Mouse (Mus musculus) ES-Bruce4 (cell line): ENCODE data around the gene Dnah11. TPM values are rescaled to one million over a fixed set of nuclear protein-coding genes. Genes with fewer than 3 reads are reported as not detected.

Source experiments
- H3K27ac ChIP-seq: 2 replicates; pipeline ENCODE4 v1.5.1; 2012; ENCODE audit warnings: low read length, inconsistent platforms; ENCODE audit not compliant: insufficient read depth
- H3K27me3 ChIP-seq: 2 replicates; pipeline ENCODE4 v1.6.1; 2012; ENCODE audit warnings: mild to moderate bottlenecking, low read length, inconsistent platforms; ENCODE audit not compliant: control insufficient read depth, poor library complexity, insufficient read depth, severe bottlenecking
- H3K36me3 ChIP-seq: 2 replicates; pipeline ENCODE4 v1.6.1; 2012; ENCODE audit warnings: inconsistent platforms, mild to moderate bottlenecking, low read length, moderate library complexity; ENCODE audit not compliant: control insufficient read depth, poor library complexity, insufficient read depth, severe bottlenecking
- H3K4me1 ChIP-seq: one replicate; pipeline ENCODE4 v1.8.1; 2011; ENCODE audit warnings: low read length; ENCODE audit not compliant: control insufficient read depth, insufficient read depth
- H3K4me3 ChIP-seq: 2 replicates; pipeline ENCODE4 v1.5.1; 2011; ENCODE audit warnings: low read depth, mild to moderate bottlenecking, low read length
- H3K9ac ChIP-seq: 2 replicates; pipeline ENCODE4 v1.6.1; 2012; ENCODE audit warnings: low read depth, mild to moderate bottlenecking, inconsistent platforms; ENCODE audit not compliant: poor library complexity, severe bottlenecking
- H3K9me3 ChIP-seq: replicated peaks from 2 replicates; pipeline ENCODE4 v1.6.1; 2012; ENCODE audit warnings: mild to moderate bottlenecking, low read length, inconsistent platforms; ENCODE audit not compliant: control insufficient read depth, poor library complexity, insufficient read depth, severe bottlenecking
- CTCF ChIP-seq: IDR thresholded peaks from one replicate; pipeline ENCODE4 v1.8.1; 2011; ENCODE audit warnings: low read depth, low read length
- EP300 ChIP-seq: IDR thresholded peaks from 2 replicates; pipeline ENCODE4 v1.6.1; 2011; ENCODE audit warnings: low read depth, low read length; ENCODE audit not compliant: insufficient read depth
- POLR2A ChIP-seq: IDR thresholded peaks from one replicate; pipeline ENCODE4 v1.8.1; 2011; ENCODE audit warnings: low read length; ENCODE audit not compliant: insufficient read depth
- polyA plus RNA-seq: library from polyadenylated mRNA; stranded (reverse); fragments of >200 nt; gene quantifications from 2 replicates; pipeline ENCODE4 v1.2.4, GENCODE M21; 2011; ENCODE audit warnings: low read depth; ENCODE audit not compliant: missing spikeins, insufficient read depth, insufficient read length

Dnah11 gene
- polyA plus RNA-seq, 1 experiment = 0.07 TPM

GRCm38 (mm10) chr12:117887422-117887821 lies 311.4 kb downstream of the Dnah11 start:
- H3K27me3 ChIP-seq = no peaks in the 10 kb centered on the region
- H3K4me1 ChIP-seq = no peaks in the 10 kb centered on the region
- no peak for TF ChIP-seq EP300
- no peak for TF ChIP-seq POLR2A
- TF ChIP-seq CTCF = no peak
- no peak overlapping the region for H3K4me3 ChIP-seq
- H3K9me3 ChIP-seq = no peaks in the 10 kb centered on the region
- no peaks in the 10 kb centered on the region for H3K36me3 ChIP-seq
- H3K9ac ChIP-seq = no peak overlapping the region
- no peak overlapping the region for H3K27ac ChIP-seq

DNA sequence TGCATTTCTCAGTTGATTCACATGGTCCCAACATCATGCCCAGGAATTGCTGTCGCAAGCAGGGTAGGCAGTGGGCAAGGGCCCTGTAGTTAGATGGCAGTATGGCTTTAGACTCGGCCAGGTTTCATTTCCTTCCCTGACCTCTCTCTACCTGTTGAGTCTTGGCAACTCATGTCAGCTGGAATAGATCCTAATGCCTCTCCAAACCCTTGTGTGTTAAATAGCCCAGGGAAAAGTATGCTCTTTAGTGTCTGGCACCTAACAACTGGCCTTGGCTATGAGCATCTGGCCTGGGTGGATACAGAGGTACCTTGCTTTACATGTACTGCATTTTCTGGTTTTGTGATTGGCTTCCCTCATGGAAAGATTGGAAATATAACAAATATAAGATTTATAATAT lies 314.2 kb downstream of the Dnah11 start:
- Histone ChIP-seq H3K9ac (no peak overlapping the region), H3K27ac (no peak overlapping the region), H3K36me3 (no peaks in the 10 kb centered on the region), H3K4me3 (no peak overlapping the region), H3K4me1 (no peaks in the 10 kb centered on the region), H3K27me3 (no peaks in the 10 kb centered on the region), H3K9me3 (no peaks in the 10 kb centered on the region)
- TF ChIP-seq EP300 = no peak
- no peak for TF ChIP-seq CTCF
- TF ChIP-seq POLR2A = no peak

DNA sequence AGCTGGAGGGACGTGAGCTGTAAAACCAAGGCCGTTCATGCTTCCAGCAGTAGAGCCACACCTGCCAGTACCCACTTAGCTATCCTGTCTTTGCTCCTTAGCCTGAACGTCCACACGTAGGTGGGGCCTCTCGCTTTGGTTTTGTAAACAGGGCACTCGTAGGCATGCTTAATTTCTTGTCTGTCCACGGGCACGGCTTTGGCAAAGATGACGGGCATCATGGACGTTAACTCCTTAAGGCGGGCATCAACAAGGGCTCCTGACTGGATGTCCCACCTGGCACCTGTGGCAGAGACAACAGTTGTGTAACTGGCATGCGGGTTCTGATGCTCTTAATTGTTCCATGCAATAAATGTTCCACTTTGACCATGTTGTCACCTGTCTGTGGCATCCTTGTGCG lies 320.5 kb downstream of the Dnah11 start:
- Histone ChIP-seq H3K4me3 (no peak overlapping the region), H3K27me3 (no peaks in the 10 kb centered on the region), H3K9me3 (no peaks in the 10 kb centered on the region), H3K4me1 (no peaks in the 10 kb centered on the region), H3K9ac (no peak overlapping the region), H3K27ac (no peak overlapping the region), H3K36me3 (peaks cover 15% of the 10 kb centered on the region)
- no peak for TF ChIP-seq EP300

DNA sequence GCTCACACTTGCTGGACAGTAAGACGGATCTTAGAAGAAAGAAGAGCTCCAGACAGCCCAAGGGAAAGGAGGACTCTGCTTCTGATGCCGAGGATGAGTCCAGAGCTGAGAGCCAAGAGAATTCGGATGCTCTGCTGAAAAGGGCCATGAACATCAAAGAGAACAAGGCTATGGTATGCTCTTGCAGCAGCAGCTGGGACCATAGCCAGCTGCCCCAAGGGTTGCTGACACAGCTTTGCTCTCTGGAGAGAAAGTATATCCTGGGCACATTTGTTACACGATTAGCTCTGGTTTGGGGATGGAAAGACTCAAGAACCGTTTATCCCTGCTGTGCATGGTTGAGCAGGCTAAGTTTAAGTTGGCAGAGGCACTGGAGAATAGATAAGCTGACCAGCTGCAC lies 326.6 kb downstream of the Dnah11 start:
- H3K4me3 ChIP-seq = no peak overlapping the region
- TF ChIP-seq EP300 (no peak), CTCF (no peak), POLR2A (no peak)
- peaks cover 30% of the 10 kb centered on the region for H3K36me3 ChIP-seq
- no peaks in the 10 kb centered on the region for H3K27me3 ChIP-seq
- no peak overlapping the region for H3K27ac ChIP-seq
- H3K4me1 ChIP-seq = no peaks in the 10 kb centered on the region
- no peak overlapping the region for H3K9ac ChIP-seq
- peaks cover 11% of the 10 kb centered on the region for H3K9me3 ChIP-seq

DNA sequence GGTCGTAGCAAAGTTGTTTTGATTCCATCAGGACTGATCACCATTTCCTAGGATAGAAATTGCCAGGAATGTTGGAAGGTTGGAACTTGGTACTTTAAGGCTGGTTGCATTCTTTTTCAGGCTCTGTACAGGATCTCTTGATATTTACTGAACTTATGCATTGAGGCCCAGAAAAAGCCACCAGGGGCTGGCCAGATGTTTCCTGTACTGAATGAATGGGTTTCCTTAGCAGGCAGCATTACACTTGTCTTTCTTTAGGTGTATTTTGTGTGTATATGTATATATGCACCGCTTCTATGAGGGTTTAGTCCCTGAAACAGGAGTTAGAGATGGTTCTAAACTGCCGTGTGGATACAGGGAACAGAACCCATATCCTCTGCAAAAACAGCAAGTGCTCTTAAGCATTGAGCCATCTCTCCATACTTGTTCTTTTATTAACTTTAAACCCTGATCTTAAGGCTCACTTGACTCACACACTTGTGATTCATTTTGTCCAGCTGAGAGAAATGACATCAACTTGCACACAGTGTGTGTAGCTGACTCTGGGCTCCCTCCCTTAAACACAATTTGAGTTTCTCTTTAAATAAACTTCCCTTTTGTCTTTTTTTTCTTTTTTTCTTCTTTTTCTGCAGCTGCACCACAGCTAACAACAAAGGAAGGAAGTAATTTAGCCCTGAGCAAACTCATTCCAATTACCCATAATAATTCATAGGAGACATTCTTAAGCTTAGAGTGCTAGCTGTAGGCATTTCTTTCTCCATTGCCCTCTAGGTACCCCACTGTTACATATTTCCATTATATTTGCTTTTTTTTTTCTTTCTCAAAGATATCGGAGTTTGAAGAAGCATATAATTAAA lies 330.9 kb downstream of the Dnah11 start:
- Histone ChIP-seq H3K9ac (no peak overlapping the region), H3K9me3 (peaks cover 11% of the 10 kb centered on the region), H3K36me3 (peaks cover 13% of the 10 kb centered on the region), H3K4me1 (no peaks in the 10 kb centered on the region), H3K27ac (no peak overlapping the region), H3K27me3 (no peaks in the 10 kb centered on the region), H3K4me3 (no peak overlapping the region)
- TF ChIP-seq EP300 (no peak), CTCF (no peak), POLR2A (no peak)

GRCm38 (mm10) chr12:117862655-117863054 lies 336.2 kb downstream of the Dnah11 start:
- Histone ChIP-seq H3K4me3 (no peak overlapping the region), H3K9me3 (0 out of 2 replicates have a peak, but pooled peaks cover 3% of the 10 kb centered on the region), H3K9ac (no peak overlapping the region), H3K36me3 (no peaks in the 10 kb centered on the region), H3K27me3 (no peaks in the 10 kb centered on the region), H3K27ac (no peak overlapping the region), H3K4me1 (no peaks in the 10 kb centered on the region)
- TF ChIP-seq EP300 = no peak
- TF ChIP-seq CTCF = no peak
- no peak for TF ChIP-seq POLR2A
